Mouse (Mus musculus) testis, adult 2 months (tissue): Measurements from ENCODE around the gene Wscd1.

Experiments
- CTCF ChIP-seq: fragments of 200-500 bp; IDR thresholded peaks from 2 replicates; pipeline ENCODE4 v1.5.1; 2012; ENCODE audit warnings: low read depth, mild to moderate bottlenecking, inconsistent platforms, low read length, moderate library complexity; ENCODE audit not compliant: control insufficient read depth, insufficient read depth, insufficient replicate concordance
- POLR2A ChIP-seq: fragments of 200-500 bp; IDR thresholded peaks from 2 replicates; pipeline ENCODE4 v1.6.1; 2012; ENCODE audit warnings: low read depth, mild to moderate bottlenecking, inconsistent platforms, low read length, moderate library complexity; ENCODE audit not compliant: control insufficient read depth

- TF ChIP-seq POLR2A (no peak), CTCF (no peak)
Observed at GRCm38 (mm10) chr11:71751689-71752088, 2.0 kb downstream of the Wscd1 start.
